Mouse (Mus musculus): ENCODE measurements at regions not wholly inside any gene's neighbourhood (a gene's known extent, or its start where the extent isn't known, plus 50 kb on each side); places are given as distances from the start of the nearest gene placed in this dataset.

DNA sequence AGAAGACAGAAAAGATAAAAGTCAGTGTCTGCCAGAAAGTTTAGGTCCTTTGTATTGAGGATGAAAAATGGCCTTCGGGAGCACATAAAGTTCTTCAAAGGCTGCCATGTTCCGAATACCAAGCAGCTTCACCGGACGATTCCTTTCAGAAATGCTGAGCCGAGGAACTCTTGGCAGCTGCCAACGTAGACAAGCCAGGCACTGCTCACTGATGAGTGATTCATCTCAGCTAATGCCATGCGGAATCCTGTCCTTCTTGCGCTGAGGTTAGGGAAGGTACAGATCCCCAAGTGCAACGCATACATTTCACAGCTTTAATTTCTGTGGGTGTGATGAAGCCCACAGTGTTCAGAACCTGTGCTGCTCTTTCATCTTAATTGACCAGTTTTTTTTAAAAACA, 360.7 kb upstream of the Pdcd1 start:
- no peaks in the 10 kb centered on the region for H3K27me3 ChIP-seq (ENCODE audit: control insufficient read depth, insufficient read depth, low read length, poor library complexity, severe bottlenecking)
- H3K27ac ChIP-seq (ENCODE audit: insufficient read depth, low read length), result no peak overlapping the region
- H3K9me3 ChIP-seq (replicated peaks; ENCODE audit: control insufficient read depth, insufficient read depth, low read length, poor library complexity, severe bottlenecking), result no peaks in the 10 kb centered on the region
- TF ChIP-seq POLR2A (IDR thresholded peaks at IDR 0.05; ENCODE audit: insufficient read depth, low read length) (no peak), EP300 (IDR thresholded peaks at IDR 0.05; ENCODE audit: insufficient read depth, low read depth, low read length) (no peak), CTCF (IDR thresholded peaks at IDR 0.05; ENCODE audit: low read depth, low read length) (no peak)
- no peak overlapping the region for H3K9ac ChIP-seq (ENCODE audit: low read depth, poor library complexity, severe bottlenecking)
- no peaks in the 10 kb centered on the region for H3K36me3 ChIP-seq (ENCODE audit: control insufficient read depth, insufficient read depth, low read length, poor library complexity, severe bottlenecking)
- no peaks in the 10 kb centered on the region for H3K4me1 ChIP-seq (ENCODE audit: control insufficient read depth, insufficient read depth, low read length)
- no peak overlapping the region for H3K4me3 ChIP-seq (ENCODE audit: low read depth, low read length)

DNA sequence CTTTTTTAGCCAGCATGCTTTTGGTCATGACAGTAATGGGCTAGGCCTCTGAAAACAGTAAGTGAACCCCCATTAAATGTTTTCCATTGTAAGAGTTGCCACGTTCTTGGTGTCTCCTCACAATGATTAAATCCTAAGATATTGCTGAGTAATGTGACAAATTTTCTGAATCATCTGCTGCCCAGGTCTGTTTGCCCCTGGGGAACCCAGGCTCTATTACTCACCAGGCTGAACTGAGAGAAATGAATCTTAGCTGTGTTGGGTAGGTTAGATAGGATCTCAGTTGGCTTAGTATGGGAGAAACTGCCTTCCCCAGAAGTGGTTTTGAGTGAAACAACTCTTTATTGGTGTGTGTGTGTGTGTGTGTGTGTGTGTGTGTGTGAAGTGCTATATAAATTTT, 314.3 kb upstream of the Pdcd1 start:
- no peaks in the 10 kb centered on the region for H3K27me3 ChIP-seq (ENCODE audit: control insufficient read depth, insufficient read depth, low read length, poor library complexity, severe bottlenecking)
- no peak for TF ChIP-seq POLR2A (IDR thresholded peaks at IDR 0.05; ENCODE audit: insufficient read depth, low read length)
- TF ChIP-seq CTCF (IDR thresholded peaks at IDR 0.05; ENCODE audit: low read depth, low read length), result no peak
- no peak for TF ChIP-seq EP300 (IDR thresholded peaks at IDR 0.05; ENCODE audit: insufficient read depth, low read depth, low read length)
- H3K27ac ChIP-seq (ENCODE audit: insufficient read depth, low read length), result no peak overlapping the region
- no peaks in the 10 kb centered on the region for H3K36me3 ChIP-seq (ENCODE audit: control insufficient read depth, insufficient read depth, low read length, poor library complexity, severe bottlenecking)
- no peaks in the 10 kb centered on the region for H3K9me3 ChIP-seq (replicated peaks; ENCODE audit: control insufficient read depth, insufficient read depth, low read length, poor library complexity, severe bottlenecking)
- H3K4me3 ChIP-seq (ENCODE audit: low read depth, low read length), result no peak overlapping the region
- no peak overlapping the region for H3K9ac ChIP-seq (ENCODE audit: low read depth, poor library complexity, severe bottlenecking)
- no peaks in the 10 kb centered on the region for H3K4me1 ChIP-seq (ENCODE audit: control insufficient read depth, insufficient read depth, low read length)

DNA sequence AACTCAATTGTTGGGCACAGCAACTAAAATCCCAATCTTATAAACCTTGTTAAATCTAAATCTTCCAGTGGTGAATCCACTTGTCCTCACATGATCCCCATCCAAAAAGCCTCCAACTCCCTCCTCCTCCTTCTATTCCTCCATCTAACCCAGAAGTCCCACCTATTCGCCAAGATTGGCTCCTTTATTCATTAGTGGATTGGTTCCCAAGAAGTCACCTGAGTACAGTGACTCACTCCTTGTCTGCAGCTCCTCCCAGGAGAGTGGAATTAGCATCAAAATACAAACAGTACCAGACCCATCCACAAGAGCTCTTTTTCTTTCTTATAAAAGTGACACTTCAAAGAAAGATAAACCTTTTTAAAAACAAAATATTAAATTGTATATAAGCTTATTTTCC, 304.6 kb upstream of the Pdcd1 start:
- Histone ChIP-seq H3K9ac (ENCODE audit: low read depth, poor library complexity, severe bottlenecking) (no peak overlapping the region), H3K4me1 (ENCODE audit: control insufficient read depth, insufficient read depth, low read length) (no peaks in the 10 kb centered on the region), H3K9me3 (replicated peaks; ENCODE audit: control insufficient read depth, insufficient read depth, low read length, poor library complexity, severe bottlenecking) (no peaks in the 10 kb centered on the region; the same call in 1 of the 2 replicates), H3K36me3 (ENCODE audit: control insufficient read depth, insufficient read depth, low read length, poor library complexity, severe bottlenecking) (no peaks in the 10 kb centered on the region), H3K4me3 (ENCODE audit: low read depth, low read length) (no peak overlapping the region), H3K27ac (ENCODE audit: insufficient read depth, low read length) (no peak overlapping the region), H3K27me3 (ENCODE audit: control insufficient read depth, insufficient read depth, low read length, poor library complexity, severe bottlenecking) (no peaks in the 10 kb centered on the region)
- TF ChIP-seq EP300 (IDR thresholded peaks at IDR 0.05; ENCODE audit: insufficient read depth, low read depth, low read length) (no peak), POLR2A (IDR thresholded peaks at IDR 0.05; ENCODE audit: insufficient read depth, low read length) (no peak), CTCF (IDR thresholded peaks at IDR 0.05; ENCODE audit: low read depth, low read length) (no peak)

DNA sequence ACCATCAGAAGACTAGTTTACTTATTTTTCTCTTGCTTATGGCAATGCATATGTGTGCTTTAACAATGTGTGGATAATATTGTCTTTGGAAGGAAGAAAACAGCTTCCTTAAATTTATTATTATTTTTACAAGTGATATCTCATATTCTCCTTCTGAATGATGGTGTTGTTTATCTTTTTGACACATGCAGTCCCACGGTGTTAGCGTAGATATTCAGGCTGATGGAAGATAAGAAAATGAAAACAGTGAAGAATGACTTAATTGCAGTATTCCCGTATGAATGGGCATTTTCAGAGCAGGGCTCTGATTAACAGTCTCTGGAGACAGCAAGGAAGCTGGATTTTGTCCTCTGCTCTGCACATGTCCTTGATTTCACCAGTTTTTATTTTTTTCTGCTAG, 303.5 kb upstream of the Pdcd1 start:
- no peaks in the 10 kb centered on the region for H3K36me3 ChIP-seq (ENCODE audit: control insufficient read depth, insufficient read depth, low read length, poor library complexity, severe bottlenecking)
- TF ChIP-seq CTCF (IDR thresholded peaks at IDR 0.05; ENCODE audit: low read depth, low read length) (no peak), EP300 (IDR thresholded peaks at IDR 0.05; ENCODE audit: insufficient read depth, low read depth, low read length) (no peak), POLR2A (IDR thresholded peaks at IDR 0.05; ENCODE audit: insufficient read depth, low read length) (no peak)
- no peaks in the 10 kb centered on the region; the same call in 1 of the 2 replicates for H3K9me3 ChIP-seq (replicated peaks; ENCODE audit: control insufficient read depth, insufficient read depth, low read length, poor library complexity, severe bottlenecking)
- no peaks in the 10 kb centered on the region for H3K4me1 ChIP-seq (ENCODE audit: control insufficient read depth, insufficient read depth, low read length)
- H3K4me3 ChIP-seq (ENCODE audit: low read depth, low read length), result no peak overlapping the region
- no peak overlapping the region for H3K27ac ChIP-seq (ENCODE audit: insufficient read depth, low read length)
- H3K9ac ChIP-seq (ENCODE audit: low read depth, poor library complexity, severe bottlenecking), result no peak overlapping the region
- no peaks in the 10 kb centered on the region for H3K27me3 ChIP-seq (ENCODE audit: control insufficient read depth, insufficient read depth, low read length, poor library complexity, severe bottlenecking)

DNA sequence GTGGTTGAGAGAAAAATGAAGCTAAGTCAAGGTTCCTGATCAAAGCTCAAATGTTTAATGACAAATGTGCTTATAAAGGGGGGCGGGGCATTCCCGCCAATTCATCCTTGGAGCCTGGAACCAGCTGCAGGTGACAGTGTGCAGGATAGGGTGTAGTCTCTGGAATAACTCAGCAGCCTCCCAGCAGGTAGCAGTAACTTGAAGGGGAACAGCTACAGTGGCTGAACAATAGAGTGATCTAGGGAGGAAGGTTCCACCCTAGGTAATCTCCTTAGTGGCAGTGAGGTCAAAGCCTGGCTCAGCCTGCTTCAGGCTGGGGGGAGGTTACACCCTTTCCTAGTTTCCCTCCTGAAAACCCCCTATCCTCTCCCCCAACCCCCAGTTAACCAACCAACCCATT, 290.2 kb upstream of the Pdcd1 start:
- no peak overlapping the region for H3K4me3 ChIP-seq (ENCODE audit: low read depth, low read length)
- TF ChIP-seq EP300 (IDR thresholded peaks at IDR 0.05; ENCODE audit: insufficient read depth, low read depth, low read length), result 0 out of 2 replicates have a peak, but pooled peaks have one; percentile 11
- no peak for TF ChIP-seq POLR2A (IDR thresholded peaks at IDR 0.05; ENCODE audit: insufficient read depth, low read length)
- no peaks in the 10 kb centered on the region for H3K36me3 ChIP-seq (ENCODE audit: control insufficient read depth, insufficient read depth, low read length, poor library complexity, severe bottlenecking)

DNA sequence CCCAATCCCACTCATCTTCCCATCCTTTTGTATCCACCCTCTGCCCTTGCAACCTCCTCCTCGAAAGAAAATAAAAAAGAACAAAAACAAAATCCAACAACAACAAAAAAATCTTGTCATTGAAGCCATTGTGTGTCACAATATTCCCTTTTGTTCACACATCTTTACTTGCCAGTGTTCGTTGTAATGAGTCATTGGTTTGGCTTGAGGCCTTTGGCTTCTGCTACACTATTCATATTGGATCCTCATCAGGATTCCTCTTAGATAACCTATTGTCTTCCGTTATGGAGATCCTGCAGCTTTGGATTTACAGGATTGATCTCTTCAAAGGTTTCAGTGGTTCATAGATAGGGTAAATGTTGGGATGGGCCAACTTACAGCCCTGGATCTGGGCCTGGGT, 288.9 kb upstream of the Pdcd1 start:
- Histone ChIP-seq H3K9me3 (replicated peaks; ENCODE audit: control insufficient read depth, insufficient read depth, low read length, poor library complexity, severe bottlenecking) (no peaks in the 10 kb centered on the region), H3K27me3 (ENCODE audit: control insufficient read depth, insufficient read depth, low read length, poor library complexity, severe bottlenecking) (no peaks in the 10 kb centered on the region), H3K9ac (ENCODE audit: low read depth, poor library complexity, severe bottlenecking) (no peak overlapping the region), H3K36me3 (ENCODE audit: control insufficient read depth, insufficient read depth, low read length, poor library complexity, severe bottlenecking) (no peaks in the 10 kb centered on the region), H3K4me3 (ENCODE audit: low read depth, low read length) (no peak overlapping the region), H3K4me1 (ENCODE audit: control insufficient read depth, insufficient read depth, low read length) (no peaks in the 10 kb centered on the region), H3K27ac (ENCODE audit: insufficient read depth, low read length) (no peak overlapping the region)
- TF ChIP-seq POLR2A (IDR thresholded peaks at IDR 0.05; ENCODE audit: insufficient read depth, low read length) (no peak), EP300 (IDR thresholded peaks at IDR 0.05; ENCODE audit: insufficient read depth, low read depth, low read length) (no peak), CTCF (IDR thresholded peaks at IDR 0.05; ENCODE audit: low read depth, low read length) (no peak)

More for the DNA sequence above, 290.2 kb upstream of the Pdcd1 start:
- Histone ChIP-seq H3K9ac (ENCODE audit: low read depth, poor library complexity, severe bottlenecking) (no peak overlapping the region), H3K27me3 (ENCODE audit: control insufficient read depth, insufficient read depth, low read length, poor library complexity, severe bottlenecking) (no peaks in the 10 kb centered on the region), H3K4me1 (ENCODE audit: control insufficient read depth, insufficient read depth, low read length) (no peaks in the 10 kb centered on the region), H3K27ac (ENCODE audit: insufficient read depth, low read length) (no peak overlapping the region), H3K9me3 (replicated peaks; ENCODE audit: control insufficient read depth, insufficient read depth, low read length, poor library complexity, severe bottlenecking) (no peaks in the 10 kb centered on the region)

Data from ES-Bruce4 (cell line).